Mouse (Mus musculus) liver, adult 2 months (tissue): Measurements from ENCODE around the gene Limd2. TPM values are rescaled to one million over a fixed set of nuclear protein-coding genes. Genes with fewer than 3 reads are reported as not detected.
A peak's percentile ranks its signal among the peaks of the same experiment; 100 is the strongest.

Source experiments
- DNase-seq: peaks from one replicate; pipeline ENCODE4 v3.0.0-alpha.2; 2011; ENCODE audit warnings: low read depth, low spot score; ENCODE audit errors: extremely low read depth
- H3K27ac ChIP-seq: fragments of 200-500 bp; replicated peaks from 2 replicates; pipeline ENCODE4 v1.5.1; 2012; ENCODE audit warnings: low read depth, mild to moderate bottlenecking, control low read depth, inconsistent platforms, low read length; ENCODE audit not compliant: insufficient read depth
- H3K27me3 ChIP-seq: fragments of 200-500 bp; 2 replicates; pipeline ENCODE4 v1.6.1; 2012; ENCODE audit warnings: mild to moderate bottlenecking, moderate library complexity, low read length, inconsistent platforms; ENCODE audit not compliant: control insufficient read depth, insufficient read depth
- H3K36me3 ChIP-seq: fragments of 200-500 bp; 2 replicates; pipeline ENCODE4 v1.6.1; 2012; ENCODE audit warnings: low read length, inconsistent platforms; ENCODE audit not compliant: control insufficient read depth, insufficient read depth
- H3K4me1 ChIP-seq: fragments of 200-500 bp; 2 replicates; pipeline ENCODE4 v1.6.1; 2011; ENCODE audit warnings: low read length; ENCODE audit not compliant: control insufficient read depth, insufficient read depth
- H3K4me3 ChIP-seq: fragments of 200-500 bp; 2 replicates; pipeline ENCODE4 v1.5.1; 2011; ENCODE audit warnings: low read depth, mild to moderate bottlenecking, control low read depth, low read length, moderate library complexity; ENCODE audit not compliant: insufficient read depth
- H3K79me2 ChIP-seq: fragments of 200-500 bp; 2 replicates; pipeline ENCODE4 v1.6.1; 2012; ENCODE audit warnings: inconsistent platforms, mild to moderate bottlenecking, low read length, moderate library complexity; ENCODE audit not compliant: control insufficient read depth, insufficient read depth
- H3K9ac ChIP-seq: fragments of 200-500 bp; 2 replicates; pipeline ENCODE4 v1.6.1; 2012; ENCODE audit warnings: low read depth, mild to moderate bottlenecking, control low read depth, inconsistent platforms, low read length
- CTCF ChIP-seq: fragments of 200-500 bp; IDR thresholded peaks from 2 replicates; pipeline ENCODE4 v1.5.1; 2011; ENCODE audit warnings: low read depth, low read length, control low read depth
- POLR2A ChIP-seq: fragments of 200-500 bp; IDR thresholded peaks from 2 replicates; pipeline ENCODE4 v1.6.1; 2011; ENCODE audit warnings: low read length, control low read depth; ENCODE audit not compliant: insufficient read depth; ENCODE audit errors: extremely low read depth
- WGBS: fragments of 180-500 bp; shearing (Covaris S2); methylation state at CpG from one replicate; pipeline ENCODE4 v1.1.7; 2018; 5-methylcytosine and 5-hydroxymethylcytosine counted together
- polyA plus RNA-seq: library from polyadenylated mRNA; depleted of rRNA; stranded (reverse); fragments of >200 nt; gene quantifications from 2 replicates; pipeline ENCODE4 v1.2.3, GENCODE M21; 2012
- total RNA-seq: library from RNA; depleted of rRNA; stranded (reverse); fragments of >200 nt; gene quantifications from 2 replicates; pipeline ENCODE4 v1.2.3, GENCODE M21; 2014

The Limd2 gene
- total and polyA plus RNA-seq, 2 experiments = 9.4 to 26.3 TPM

- WGBS = 93% methylated on average over 2 of the region's 2 CpGs
- Histone ChIP-seq H3K27ac (no peak overlapping the region), H3K79me2 (no peaks in the 10 kb centered on the region), H3K4me1 (no peaks in the 10 kb centered on the region), H3K36me3 (no peaks in the 10 kb centered on the region), H3K9ac (no peak overlapping the region), H3K4me3 (no peak overlapping the region), H3K27me3 (no peaks in the 10 kb centered on the region)
- no peak for DNase-seq
- TF ChIP-seq POLR2A = no peak
- TF ChIP-seq CTCF = no peak
Observed at GRCm38 (mm10) chr11:106173228-106173627, 12.6 kb upstream of the Limd2 start.

DNA sequence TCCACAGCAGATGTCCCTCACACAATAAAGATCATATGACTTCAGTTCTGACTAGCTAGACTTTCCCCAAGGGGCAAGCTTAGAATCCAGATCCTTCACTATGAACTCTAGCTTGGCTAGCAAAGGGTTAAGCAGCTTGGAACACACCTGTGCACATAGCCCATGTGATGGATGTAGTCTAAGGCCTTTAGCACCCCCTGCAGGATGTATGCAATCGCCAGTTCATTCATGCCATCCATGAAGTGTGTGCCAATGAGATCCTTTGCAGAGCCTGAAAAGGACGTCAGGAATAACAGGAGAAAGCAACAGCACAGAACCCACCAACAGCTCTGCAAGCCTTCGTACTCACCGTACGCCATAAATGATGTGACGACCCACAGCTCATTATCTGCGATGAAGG, 10.1 kb upstream of the Limd2 start:
- WGBS = 83% methylated on average over 7 of the region's 7 CpGs
- Histone ChIP-seq H3K27ac (no peak overlapping the region), H3K27me3 (no peaks in the 10 kb centered on the region), H3K4me1 (no peaks in the 10 kb centered on the region), H3K36me3 (peaks cover 2% of the 10 kb centered on the region; the same call in 1 of the 2 replicates), H3K9ac (no peak overlapping the region), H3K79me2 (no peaks in the 10 kb centered on the region), H3K4me3 (no peak overlapping the region)
- DNase-seq = no peak
- TF ChIP-seq POLR2A (no peak), CTCF (0 out of 2 replicates have a peak, but pooled peaks have one; percentile 11)

DNA sequence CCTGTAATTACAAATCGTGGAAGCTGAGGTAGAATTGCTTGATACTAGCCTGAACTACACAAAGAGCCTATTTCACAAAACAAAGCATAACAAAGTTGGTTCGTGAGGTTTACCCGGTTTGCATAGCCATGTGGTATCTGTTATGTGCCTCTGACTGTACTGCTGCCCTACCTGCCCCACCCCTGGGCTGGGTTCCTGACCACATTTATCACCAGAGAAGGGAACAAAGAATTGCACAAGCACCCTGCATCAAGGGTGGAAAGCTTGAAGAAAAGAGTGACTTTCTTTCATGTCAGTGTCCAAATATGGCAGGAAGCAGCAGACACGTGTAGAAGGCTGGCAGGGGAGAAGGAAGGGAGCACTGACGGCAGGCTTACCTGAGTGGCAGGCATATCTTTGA, 6.8 kb upstream of the Limd2 start:
- H3K27ac ChIP-seq = no peak overlapping the region
- H3K27me3 ChIP-seq = no peaks in the 10 kb centered on the region
- H3K79me2 ChIP-seq = no peaks in the 10 kb centered on the region
- DNase-seq = no peak
- H3K4me3 ChIP-seq = no peak overlapping the region
- WGBS = 93% methylated on average over 5 of the region's 5 CpGs
- H3K4me1 ChIP-seq = no peaks in the 10 kb centered on the region
- H3K36me3 ChIP-seq = peaks cover 2% of the 10 kb centered on the region; the same call in 1 of the 2 replicates
- no peak overlapping the region for H3K9ac ChIP-seq
- TF ChIP-seq POLR2A (no peak), CTCF (no peak)

DNA sequence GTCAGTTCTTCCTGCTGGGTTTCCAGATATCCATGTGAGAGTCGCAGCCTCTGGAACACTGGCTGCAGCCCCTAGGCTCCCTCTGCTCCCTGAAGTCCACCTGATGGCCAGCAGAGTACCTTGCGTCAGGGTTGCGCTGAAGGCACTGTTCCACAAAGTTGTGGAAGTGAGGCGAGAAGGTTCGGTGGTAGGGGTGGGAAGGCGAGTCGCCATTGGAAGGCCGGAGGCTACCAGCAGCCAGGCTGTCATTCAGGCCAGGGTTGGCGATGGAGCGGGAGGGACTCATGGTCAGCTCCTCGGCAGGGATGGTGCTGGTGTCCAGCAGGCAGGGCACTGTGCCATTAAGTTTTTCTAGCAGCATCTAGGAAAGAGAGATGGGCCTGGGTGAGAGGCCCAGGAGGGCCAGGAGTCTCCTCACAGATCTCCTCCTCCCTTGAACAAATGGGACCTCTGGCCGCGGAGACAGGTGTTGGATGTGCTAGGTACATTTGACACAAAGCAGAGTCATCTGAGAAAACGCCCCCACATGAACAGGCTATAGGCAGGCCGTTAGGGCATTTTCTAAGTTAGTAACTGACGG, 4.0 kb upstream of the Limd2 start:
- Histone ChIP-seq H3K79me2 (no peaks in the 10 kb centered on the region), H3K36me3 (peaks cover 2% of the 10 kb centered on the region; the same call in 1 of the 2 replicates), H3K9ac (peak overlapping the region; percentile 37; the same call in 1 of the 2 replicates), H3K4me3 (peak overlapping the region; percentile 50), H3K27me3 (no peaks in the 10 kb centered on the region), H3K4me1 (peaks cover 5% of the 10 kb centered on the region; the same call in 1 of the 2 replicates), H3K27ac (peak overlapping the region; percentile 79)
- TF ChIP-seq POLR2A = no peak
- TF ChIP-seq CTCF = no peak
- no peak for DNase-seq
- WGBS = 82% methylated on average over 16 of the region's 16 CpGs

DNA sequence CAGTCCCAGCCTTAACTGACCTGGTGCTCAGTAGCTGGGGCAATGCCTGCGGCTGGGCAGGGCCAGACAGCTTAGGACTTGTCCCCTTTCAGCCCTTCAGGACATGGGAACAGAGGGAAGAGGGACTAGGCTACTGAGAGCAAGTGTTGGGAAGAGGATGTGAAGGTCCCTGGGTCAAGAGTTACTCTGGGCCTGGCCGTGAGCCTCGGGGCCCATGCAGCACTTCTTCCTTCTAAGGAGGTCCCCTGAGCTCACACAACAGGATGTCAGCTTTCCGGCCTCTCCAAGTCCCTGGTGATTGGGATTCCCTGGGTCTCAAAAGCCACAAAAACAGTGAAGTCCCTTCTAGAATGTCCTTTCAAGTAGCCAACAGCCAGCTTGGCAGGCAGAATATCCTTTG, 2.9 kb upstream of the Limd2 start:
- Histone ChIP-seq H3K27ac (peak overlapping the region; percentile 79), H3K36me3 (peaks cover 2% of the 10 kb centered on the region; the same call in 1 of the 2 replicates), H3K4me1 (peaks cover 5% of the 10 kb centered on the region; the same call in 1 of the 2 replicates), H3K79me2 (no peaks in the 10 kb centered on the region), H3K4me3 (peak overlapping the region; percentile 37), H3K9ac (no peak overlapping the region; the same call in 1 of the 2 replicates), H3K27me3 (no peaks in the 10 kb centered on the region)
- TF ChIP-seq CTCF (no peak), POLR2A (no peak)
- 77% methylated on average over 4 of the region's 4 CpGs for WGBS
- DNase-seq = peak; percentile 24

GRCm38 (mm10) chr11:106162237-106162636, 1.6 kb upstream of the Limd2 start:
- Histone ChIP-seq H3K27me3 (no peaks in the 10 kb centered on the region), H3K36me3 (no peaks in the 10 kb centered on the region), H3K4me1 (peaks cover 5% of the 10 kb centered on the region; the same call in 1 of the 2 replicates), H3K79me2 (no peaks in the 10 kb centered on the region), H3K4me3 (no peak overlapping the region), H3K9ac (no peak overlapping the region), H3K27ac (no peak overlapping the region)
- 87% methylated on average over 2 of the region's 2 CpGs for WGBS
- no peak for TF ChIP-seq POLR2A
- TF ChIP-seq CTCF = no peak
- DNase-seq = no peak
